Mouse (Mus musculus): Measurements from ENCODE around the gene Ap5s1.

The Ap5s1 gene

DNA sequence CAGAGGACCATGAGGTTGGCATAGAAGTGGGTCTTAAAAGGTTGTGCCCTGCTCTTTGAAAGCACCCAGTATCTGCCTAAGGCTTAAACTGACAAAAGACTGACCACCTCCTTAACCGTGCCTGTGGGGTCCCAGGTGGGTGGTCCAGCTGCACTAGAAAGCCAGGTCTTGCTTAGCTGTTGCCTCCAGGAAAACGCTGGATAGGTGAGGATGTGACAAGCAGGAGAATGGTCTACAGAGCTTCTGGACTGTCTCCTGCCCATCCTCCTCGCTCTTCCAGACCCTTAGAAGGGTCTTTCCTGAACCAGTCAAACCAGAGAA, 19.3 kb upstream of the Ap5s1 start:
- DNase-seq (ENCODE audit: low spot score), result no peak

GRCm38 (mm10) chr2:131188311-131188710, 18.6 kb upstream of the Ap5s1 start:
- DNase-seq (ENCODE audit: low spot score), result no peak

GRCm38 (mm10) chr2:131189521-131190309, 17.2 kb upstream of the Ap5s1 start:
- DNase-seq (ENCODE audit: low spot score), result no peak

GRCm38 (mm10) chr2:131190344-131191004, 16.4 kb upstream of the Ap5s1 start:
- DNase-seq (ENCODE audit: low spot score), result no peak

- DNase-seq (ENCODE audit: low spot score), result no peak
Measured at GRCm38 (mm10) chr2:131191005-131191390, 15.9 kb upstream of the Ap5s1 start.

- DNase-seq (ENCODE audit: low spot score), result no peak
Measured at GRCm38 (mm10) chr2:131196606-131197316, 10.1 kb upstream of the Ap5s1 start.

DNA sequence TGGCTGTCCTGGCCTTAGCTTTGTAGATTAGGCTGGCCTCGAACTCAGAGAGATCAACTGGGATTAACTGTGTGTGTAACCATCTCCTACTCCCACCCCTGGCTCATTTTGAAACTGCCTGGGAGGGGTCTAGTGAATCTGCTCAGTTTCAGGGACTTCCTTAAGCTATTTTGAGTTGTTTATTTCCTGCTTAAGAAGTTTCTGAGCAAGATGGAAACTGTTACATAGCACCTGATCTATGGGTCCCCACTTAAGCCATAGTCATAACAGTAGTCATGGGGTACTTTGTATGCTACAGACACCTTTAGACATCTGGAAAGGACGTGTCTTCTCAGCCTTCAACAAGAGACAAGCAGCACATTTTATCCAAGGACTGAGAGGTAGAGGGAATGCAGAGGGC, 6.2 kb upstream of the Ap5s1 start:
- DNase-seq (ENCODE audit: low spot score), result no peak

DNA sequence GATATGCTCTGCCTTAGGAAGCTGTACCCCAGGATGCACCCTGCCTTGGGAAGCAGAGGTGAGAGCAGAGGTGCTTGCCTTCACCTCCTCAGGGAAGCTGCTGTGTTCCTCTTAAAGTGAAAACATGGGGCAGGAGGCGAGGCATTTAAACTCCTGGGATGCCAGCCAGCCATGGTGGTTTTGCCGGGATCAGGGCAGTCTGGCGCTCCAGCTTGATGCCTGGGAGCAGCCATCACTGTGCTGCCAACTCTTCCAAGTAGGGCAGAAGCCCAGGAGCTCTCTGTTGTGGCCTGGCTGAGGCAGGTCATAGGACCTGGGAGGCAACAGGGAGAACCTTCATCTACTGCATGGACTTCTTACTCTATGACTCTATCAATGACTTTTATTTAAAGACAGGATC, 5.6 kb upstream of the Ap5s1 start:
- no peak for DNase-seq (ENCODE audit: low spot score)

- DNase-seq (ENCODE audit: low spot score), result no peak
Measured at GRCm38 (mm10) chr2:131203816-131204409, 3.0 kb upstream of the Ap5s1 start.

- DNase-seq (ENCODE audit: low spot score), result peak; percentile 75
Measured at GRCm38 (mm10) chr2:131204410-131204981, 2.4 kb upstream of the Ap5s1 start.

DNA sequence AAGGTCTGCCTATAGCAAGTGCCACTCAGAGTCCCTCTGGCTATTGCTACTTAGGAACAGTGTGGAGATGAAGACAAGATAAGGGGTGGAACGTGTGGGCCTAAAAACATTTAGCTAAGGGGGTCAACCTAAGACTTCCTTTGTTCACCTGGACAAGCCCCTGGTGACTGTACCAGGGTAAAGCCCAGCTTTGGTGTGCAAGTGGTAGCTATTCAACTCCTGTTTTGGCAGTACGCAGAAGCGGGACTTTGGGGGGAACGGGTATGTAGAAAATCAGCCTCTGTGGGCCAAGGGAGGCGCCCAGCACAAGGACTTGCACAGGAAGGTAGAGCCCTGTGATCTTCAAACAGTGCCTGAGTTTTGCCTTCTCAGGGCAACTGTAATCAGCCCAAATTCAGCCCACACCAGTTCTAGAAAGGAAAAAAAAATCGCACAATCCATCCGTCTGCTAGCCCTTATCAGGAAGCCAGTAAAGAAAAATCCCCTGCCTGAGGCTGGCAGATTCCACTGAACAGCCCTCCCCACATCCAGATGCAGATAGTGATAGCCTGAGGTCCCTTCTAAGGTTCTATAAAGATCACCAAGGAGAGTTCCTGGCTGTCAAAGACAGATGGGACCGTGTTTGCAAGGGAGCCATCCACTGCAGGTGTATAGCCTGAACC, 1.2 kb upstream of the Ap5s1 start:
- no peak for DNase-seq (ENCODE audit: low spot score)

DNA sequence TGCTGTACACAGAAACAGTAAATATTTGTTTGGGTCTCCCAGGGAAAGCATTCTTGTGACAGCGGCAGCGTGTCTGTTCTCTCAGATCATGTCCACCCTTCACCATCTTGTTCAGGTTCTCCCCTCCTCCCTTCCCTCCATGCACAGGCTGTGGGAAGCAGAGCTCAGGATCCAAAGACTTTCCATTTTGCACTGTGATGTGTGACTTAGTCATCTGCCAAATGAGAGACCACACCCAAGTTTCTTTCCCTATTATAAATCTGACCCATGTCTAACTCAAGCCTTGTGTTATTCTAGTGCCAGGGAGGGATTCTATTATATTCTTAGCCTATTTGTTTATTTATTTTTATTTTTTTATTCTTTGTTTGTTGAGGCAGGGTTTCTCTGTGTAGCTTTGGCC, 1.5 kb downstream of the Ap5s1 start:
- DNase-seq (ENCODE audit: low spot score), result no peak

- DNase-seq (ENCODE audit: low spot score), result no peak
Measured at GRCm38 (mm10) chr2:131209125-131209795, 2.4 kb downstream of the Ap5s1 start.

- DNase-seq (ENCODE audit: low spot score), result peak; percentile 94
Measured at GRCm38 (mm10) chr2:131209969-131210792, 3.3 kb downstream of the Ap5s1 start.

DNA sequence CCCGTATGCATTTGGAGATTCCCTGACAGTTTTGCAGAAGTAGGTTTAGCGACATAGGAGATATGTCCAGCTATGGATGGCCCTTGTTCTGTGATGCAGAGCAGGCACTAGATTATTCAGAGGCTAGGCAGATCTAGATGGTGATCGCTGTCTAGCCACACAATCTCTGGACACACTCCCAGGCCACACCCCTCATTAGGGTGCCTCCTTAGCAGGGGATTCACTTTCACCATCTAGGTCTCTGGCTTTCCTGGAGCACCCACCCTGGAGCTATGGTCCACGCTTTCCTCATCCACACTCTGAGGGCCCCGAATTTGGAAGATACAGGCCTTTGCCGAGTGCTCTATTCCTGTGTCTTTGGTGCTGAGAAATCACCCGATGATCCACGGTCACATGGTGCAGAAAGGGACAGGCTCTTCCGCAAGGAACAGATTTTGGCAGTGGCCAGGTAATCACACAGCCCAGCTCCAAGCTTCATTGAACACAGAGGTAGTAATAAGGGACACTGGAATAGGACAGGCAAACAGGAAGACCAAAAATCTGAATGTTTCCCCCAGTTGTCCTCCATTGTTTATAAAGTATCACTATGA, 4.2 kb downstream of the Ap5s1 start:
- no peak for DNase-seq (ENCODE audit: low spot score)

DNA sequence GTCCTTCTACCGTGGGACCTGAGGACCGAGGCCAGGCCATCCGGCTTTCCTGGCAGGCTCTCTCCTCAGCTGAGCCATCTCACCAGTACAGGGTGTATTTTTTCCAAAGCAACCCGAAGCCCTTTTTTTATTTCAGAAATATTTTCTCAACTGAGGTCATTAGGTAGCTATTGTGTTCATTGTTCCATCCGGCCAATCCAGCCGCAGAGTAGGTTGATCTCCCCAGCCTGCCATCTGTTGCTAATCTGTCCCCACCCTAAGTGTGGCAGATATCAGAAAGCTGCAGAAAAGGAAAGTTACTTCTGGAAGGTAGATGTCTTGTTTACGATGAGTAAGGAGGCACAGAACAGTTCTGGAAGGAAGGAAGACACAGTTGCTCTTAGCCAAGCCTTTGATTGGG, 6.9 kb downstream of the Ap5s1 start:
- DNase-seq (ENCODE audit: low spot score), result no peak

- DNase-seq (ENCODE audit: low spot score), result no peak
Measured at GRCm38 (mm10) chr2:131215941-131216858, 9.3 kb downstream of the Ap5s1 start.

DNA sequence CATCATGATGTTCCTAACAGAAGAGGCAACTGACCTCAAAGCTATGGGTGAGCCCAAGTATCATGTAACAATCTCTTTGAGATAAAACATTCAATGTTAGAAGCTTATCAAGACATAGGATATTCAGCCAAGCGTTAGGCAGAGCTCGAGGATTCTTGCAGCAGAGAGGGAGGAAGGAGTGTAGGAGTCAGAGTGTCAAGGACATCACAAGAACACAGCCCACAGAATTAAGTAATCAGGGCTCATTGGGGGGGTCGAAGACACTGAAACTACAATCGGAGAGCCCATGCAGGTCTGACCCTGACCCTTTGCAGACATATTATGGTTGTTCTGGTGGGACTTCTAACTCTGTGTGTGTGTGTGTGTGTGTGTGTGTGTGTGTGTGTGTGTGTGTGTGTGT, 13.2 kb downstream of the Ap5s1 start:
- no peak for DNase-seq (ENCODE audit: low spot score)

All from urinary bladder, postnatal 10 days (tissue).